Mouse (Mus musculus) forebrain, embryonic 13.5 days (tissue): ENCODE measurements around the gene Rangap1. TPM values are rescaled to one million over a fixed set of nuclear protein-coding genes. Genes with fewer than 3 reads are reported as not detected.
"Not testable (repeated sequence)": the region's sequence is repeated elsewhere in the genome, so short reads cannot be mapped to it uniquely, and the experiment has no call there.

ENCODE experiments used
- ATAC-seq: fragments of 200-750 bp; cut with Nextera tagmentation; 2 replicates; pipeline ENCODE4 v1.8.0; 2017
- H3K27ac ChIP-seq: fragments of 300-500 bp; sonication (generic); 2 replicates; pipeline ENCODE4 v1.5.1; 2015; ENCODE audit warnings: inconsistent platforms, mild to moderate bottlenecking, moderate library complexity
- H3K27me3 ChIP-seq: fragments of 300-500 bp; sonication (generic); 2 replicates; pipeline ENCODE4 v1.6.1; 2015; ENCODE audit warnings: mild to moderate bottlenecking, inconsistent platforms
- H3K36me3 ChIP-seq: fragments of 300-500 bp; sonication (generic); 2 replicates; pipeline ENCODE4 v1.6.1; 2015; ENCODE audit warnings: mild to moderate bottlenecking, inconsistent platforms; ENCODE audit not compliant: poor library complexity, severe bottlenecking
- H3K4me1 ChIP-seq: fragments of 300-500 bp; sonication (generic); 2 replicates; pipeline ENCODE4 v1.6.1; 2015; ENCODE audit warnings: inconsistent platforms
- H3K4me2 ChIP-seq: fragments of 300-500 bp; sonication (generic); 2 replicates; pipeline ENCODE4 v1.6.1; 2015; ENCODE audit warnings: inconsistent platforms, mild to moderate bottlenecking, moderate library complexity
- H3K4me3 ChIP-seq: fragments of 300-500 bp; sonication (generic); 2 replicates; pipeline ENCODE4 v1.5.1; 2015; ENCODE audit warnings: mild to moderate bottlenecking, inconsistent platforms
- H3K9ac ChIP-seq: fragments of 300-500 bp; sonication (generic); 2 replicates; pipeline ENCODE4 v1.6.1; 2015; ENCODE audit warnings: mild to moderate bottlenecking, inconsistent platforms
- H3K9me3 ChIP-seq: fragments of 300-500 bp; sonication (generic); replicated peaks from 2 replicates; pipeline ENCODE4 v1.6.1; 2016; ENCODE audit warnings: inconsistent platforms
- WGBS: fragments of 180-500 bp; shearing (Covaris S2); methylation state at CpG from one replicate; pipeline ENCODE4 v1.1.7; 2015; 5-methylcytosine and 5-hydroxymethylcytosine counted together
- polyA plus RNA-seq: library from polyadenylated mRNA; unstranded; fragments of >200 nt; fragmentation: Nextera tagmentation; extraction: Ambion mirVana; gene quantifications from 2 replicates; pipeline ENCODE4 v1.2.1, GENCODE M21; 2015

Rangap1 gene
- polyA plus RNA-seq, 1 experiment from 2014 or later: 141 TPM

- H3K4me3 ChIP-seq: no peak overlapping the region
- no peaks in the 10 kb centered on the region for H3K9me3 ChIP-seq
Observed at GRCm38 (mm10) chr15:81764573-81764972, 19.2 kb upstream of the Rangap1 start.

GRCm38 (mm10) chr15:81761959-81762358 lies 16.6 kb upstream of the Rangap1 start:
- no peak for ATAC-seq
- WGBS: 87% methylated on average over 3 of the region's 3 CpGs

More at GRCm38 (mm10) chr15:81764573-81764972, 19.2 kb upstream of the Rangap1 start:
- no peak overlapping the region for H3K9ac ChIP-seq
- H3K27ac ChIP-seq: no peak overlapping the region
- H3K4me2 ChIP-seq: no peak overlapping the region
- H3K27me3 ChIP-seq: no peaks in the 10 kb centered on the region
- 92% methylated on average over 6 of the region's 6 CpGs for WGBS
- H3K4me1 ChIP-seq: no peaks in the 10 kb centered on the region
- ATAC-seq: no peak
- peaks cover 27% of the 10 kb centered on the region for H3K36me3 ChIP-seq

GRCm38 (mm10) chr15:81761381-81761780 lies 16.1 kb upstream of the Rangap1 start:
- Histone ChIP-seq H3K27ac (no peak overlapping the region), H3K36me3 (peaks cover 9% of the 10 kb centered on the region), H3K4me1 (peaks cover 5% of the 10 kb centered on the region; the same call in 1 of the 2 replicates), H3K9me3 (no peaks in the 10 kb centered on the region), H3K27me3 (no peaks in the 10 kb centered on the region), H3K4me3 (no peak overlapping the region), H3K9ac (no peak overlapping the region), H3K4me2 (no peak overlapping the region)
- WGBS: 90% methylated on average over 7 of the region's 7 CpGs
- no peak for ATAC-seq

More at GRCm38 (mm10) chr15:81761959-81762358, 16.6 kb upstream of the Rangap1 start:
- no peak overlapping the region for H3K4me3 ChIP-seq
- no peaks in the 10 kb centered on the region for H3K27me3 ChIP-seq
- H3K9me3 ChIP-seq: no peaks in the 10 kb centered on the region
- H3K4me2 ChIP-seq: no peak overlapping the region
- peaks cover 9% of the 10 kb centered on the region for H3K36me3 ChIP-seq
- H3K27ac ChIP-seq: no peak overlapping the region
- peaks cover 5% of the 10 kb centered on the region; the same call in 1 of the 2 replicates for H3K4me1 ChIP-seq
- H3K9ac ChIP-seq: no peak overlapping the region

GRCm38 (mm10) chr15:81760361-81761079 lies 15.2 kb upstream of the Rangap1 start:
- no peak overlapping the region for H3K4me2 ChIP-seq
- ATAC-seq: no peak
- no peak overlapping the region for H3K4me3 ChIP-seq
- no peak overlapping the region for H3K9ac ChIP-seq
- H3K4me1 ChIP-seq: peaks cover 5% of the 10 kb centered on the region; the same call in 1 of the 2 replicates
- H3K9me3 ChIP-seq: no peaks in the 10 kb centered on the region
- H3K27me3 ChIP-seq: no peaks in the 10 kb centered on the region
- WGBS: 93% methylated on average over 5 of the region's 5 CpGs
- no peak overlapping the region for H3K27ac ChIP-seq
- H3K36me3 ChIP-seq: peaks cover 14% of the 10 kb centered on the region

- Histone ChIP-seq H3K27me3 (no peaks in the 10 kb centered on the region), H3K4me3 (no peak overlapping the region), H3K27ac (no peak overlapping the region), H3K36me3 (peaks cover 22% of the 10 kb centered on the region), H3K9ac (no peak overlapping the region), H3K9me3 (no peaks in the 10 kb centered on the region), H3K4me2 (no peak overlapping the region), H3K4me1 (peaks cover 5% of the 10 kb centered on the region; the same call in 1 of the 2 replicates)
- ATAC-seq: no peak
- 94% methylated on average over 3 of the region's 3 CpGs for WGBS
Observed at GRCm38 (mm10) chr15:81759542-81759941, 14.2 kb upstream of the Rangap1 start.

- H3K4me1 ChIP-seq: peaks cover 5% of the 10 kb centered on the region; the same call in 1 of the 2 replicates
- ATAC-seq: no peak
- no peak overlapping the region for H3K27ac ChIP-seq
- H3K36me3 ChIP-seq: peaks cover 22% of the 10 kb centered on the region
- H3K4me3 ChIP-seq: no peak overlapping the region
- no peak overlapping the region for H3K9ac ChIP-seq
- no peak overlapping the region for H3K4me2 ChIP-seq
- 87% methylated on average over 5 of the region's 5 CpGs for WGBS
- H3K9me3 ChIP-seq: no peaks in the 10 kb centered on the region
- no peaks in the 10 kb centered on the region for H3K27me3 ChIP-seq
Observed at GRCm38 (mm10) chr15:81758701-81759100, 13.4 kb upstream of the Rangap1 start.

GRCm38 (mm10) chr15:81753669-81754068 lies 8.3 kb upstream of the Rangap1 start:
- no peak overlapping the region for H3K4me3 ChIP-seq
- no peaks in the 10 kb centered on the region for H3K27me3 ChIP-seq
- H3K27ac ChIP-seq: no peak overlapping the region
- H3K4me1 ChIP-seq: peaks cover 11% of the 10 kb centered on the region; the same call in 1 of the 2 replicates
- ATAC-seq: no peak
- peaks cover 26% of the 10 kb centered on the region for H3K36me3 ChIP-seq
- no peak overlapping the region for H3K4me2 ChIP-seq
- WGBS: 95% methylated on average over 9 of the region's 9 CpGs
- H3K9me3 ChIP-seq: no peaks in the 10 kb centered on the region
- no peak overlapping the region for H3K9ac ChIP-seq

GRCm38 (mm10) chr15:81749742-81750141 lies 4.4 kb upstream of the Rangap1 start:
- Histone ChIP-seq H3K27ac (no peak overlapping the region), H3K4me1 (peaks cover 23% of the 10 kb centered on the region)
- WGBS: 78% methylated on average over 14 of the region's 14 CpGs

GRCm38 (mm10) chr15:81745601-81746114 lies 328 bp upstream of the Rangap1 start:
- Histone ChIP-seq H3K36me3 (no peaks in the 10 kb centered on the region), H3K27me3 (no peaks in the 10 kb centered on the region), H3K4me3 (peak overlapping the region; percentile 98), H3K9ac (peak overlapping the region; percentile 98), H3K4me1 (peaks cover 29% of the 10 kb centered on the region), H3K9me3 (no peaks in the 10 kb centered on the region), H3K27ac (peak overlapping the region; percentile 95), H3K4me2 (peak overlapping the region; percentile 85)
- peak; percentile 90 for ATAC-seq
- under 1% methylated on average over 26 of the region's 33 CpGs for WGBS

More at GRCm38 (mm10) chr15:81749742-81750141, 4.4 kb upstream of the Rangap1 start:
- Histone ChIP-seq H3K4me2 (no peak overlapping the region), H3K4me3 (no peak overlapping the region), H3K9ac (no peak overlapping the region), H3K36me3 (peaks cover 13% of the 10 kb centered on the region; the same call in 1 of the 2 replicates), H3K27me3 (no peaks in the 10 kb centered on the region), H3K9me3 (no peaks in the 10 kb centered on the region)
- ATAC-seq: no peak

GRCm38 (mm10) chr15:81742368-81742767 lies 3.0 kb downstream of the Rangap1 start:
- not testable (repeated sequence) for H3K27me3 ChIP-seq, H3K9me3 ChIP-seq, H3K36me3 ChIP-seq, H3K4me2 ChIP-seq, H3K27ac ChIP-seq, H3K9ac ChIP-seq, H3K4me3 ChIP-seq, ATAC-seq
- 39% methylated on average over 2 of the region's 2 CpGs for WGBS
- H3K4me1 ChIP-seq: peaks cover 19% of the 10 kb centered on the region

- 2% methylated on average over 2 of the region's 2 CpGs for WGBS
- Histone ChIP-seq H3K9me3 (no peaks in the 10 kb centered on the region), H3K9ac (no peak overlapping the region), H3K4me3 (no peak overlapping the region), H3K27ac (no peak overlapping the region), H3K27me3 (no peaks in the 10 kb centered on the region), H3K36me3 (no peaks in the 10 kb centered on the region), H3K4me2 (no peak overlapping the region), H3K4me1 (peaks cover 6% of the 10 kb centered on the region)
- no peak for ATAC-seq
Observed at GRCm38 (mm10) chr15:81739924-81740323, 5.4 kb downstream of the Rangap1 start.

- Histone ChIP-seq H3K9ac (no peak overlapping the region), H3K4me2 (no peak overlapping the region), H3K27me3 (no peaks in the 10 kb centered on the region), H3K36me3 (no peaks in the 10 kb centered on the region), H3K27ac (no peak overlapping the region), H3K9me3 (no peaks in the 10 kb centered on the region), H3K4me1 (peaks cover 4% of the 10 kb centered on the region), H3K4me3 (no peak overlapping the region)
- WGBS: 81% methylated on average over 3 of the region's 3 CpGs
- no peak for ATAC-seq
Observed at GRCm38 (mm10) chr15:81739296-81739695, 6.0 kb downstream of the Rangap1 start.
